Mouse (Mus musculus): ENCODE measurements around the gene Ablim1. TPM values are rescaled to one million over a fixed set of nuclear protein-coding genes. Genes with fewer than 3 reads are reported as not detected.

The Ablim1 gene
- total RNA-seq, 2 experiments from 2014 or later, result 81.9 to 87.6 TPM

DNA sequence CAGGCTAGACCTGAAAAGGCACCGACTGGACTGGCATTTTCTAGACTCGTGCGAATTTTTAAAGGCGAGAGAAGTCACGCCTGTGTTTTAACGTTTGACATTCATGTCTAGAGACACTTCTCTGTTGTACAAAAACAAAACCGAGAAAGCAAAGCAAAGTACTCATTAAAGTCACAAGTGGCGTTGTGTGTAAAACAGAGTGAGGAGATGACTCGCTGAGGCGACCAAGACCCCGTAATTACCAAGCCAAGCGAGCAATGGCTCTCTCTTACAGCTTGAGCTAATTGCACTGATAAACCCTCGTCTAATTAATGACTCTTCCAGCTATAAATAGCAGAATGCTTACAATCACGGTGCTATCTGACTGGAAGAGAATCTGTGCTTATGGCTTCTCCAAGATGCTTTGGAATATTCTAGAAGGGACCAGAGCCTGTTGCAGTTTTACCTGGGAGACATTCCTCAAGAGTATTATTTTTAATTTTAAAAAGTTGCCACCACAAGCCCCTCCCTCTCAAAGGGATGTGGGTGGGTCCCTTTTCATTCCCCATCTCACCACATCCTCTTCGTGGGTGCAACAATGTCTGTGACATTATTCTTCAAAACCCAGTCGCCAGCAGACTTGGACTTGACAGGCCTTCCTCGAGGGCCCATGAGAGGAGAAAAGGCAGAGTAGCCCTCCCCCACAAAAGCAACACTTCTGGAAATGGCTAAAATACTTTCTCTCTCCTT is 232.1 kb downstream of the Ablim1 start:
- no peak for DNase-seq (ENCODE audit: low spot score in 2 of 2)

DNA sequence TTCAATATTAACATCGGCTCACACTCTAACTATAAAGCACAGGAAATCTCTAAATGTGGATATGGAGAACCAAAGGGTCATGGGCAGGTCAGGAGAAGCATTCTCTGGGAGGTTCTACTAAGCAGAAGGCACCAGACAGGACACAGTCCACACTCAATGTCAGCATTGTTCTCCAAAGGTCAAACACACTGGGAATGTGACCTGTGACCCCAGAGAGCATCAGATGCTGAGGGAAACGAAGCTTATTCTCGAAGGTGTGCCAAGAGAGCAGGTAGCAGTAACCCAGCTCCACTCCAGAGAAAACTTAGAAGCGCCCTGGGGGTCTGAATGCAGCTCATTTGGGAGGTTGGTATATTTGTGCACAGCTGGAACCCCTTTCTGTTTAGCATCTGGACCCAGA is 233.2 kb downstream of the Ablim1 start:
- DNase-seq (ENCODE audit: low spot score in 2 of 2), result no peak

GRCm38 (mm10) chr19:57079606-57079981 is 235.1 kb downstream of the Ablim1 start:
- DNase-seq (ENCODE audit: low spot score in 2 of 2), result no peak

DNA sequence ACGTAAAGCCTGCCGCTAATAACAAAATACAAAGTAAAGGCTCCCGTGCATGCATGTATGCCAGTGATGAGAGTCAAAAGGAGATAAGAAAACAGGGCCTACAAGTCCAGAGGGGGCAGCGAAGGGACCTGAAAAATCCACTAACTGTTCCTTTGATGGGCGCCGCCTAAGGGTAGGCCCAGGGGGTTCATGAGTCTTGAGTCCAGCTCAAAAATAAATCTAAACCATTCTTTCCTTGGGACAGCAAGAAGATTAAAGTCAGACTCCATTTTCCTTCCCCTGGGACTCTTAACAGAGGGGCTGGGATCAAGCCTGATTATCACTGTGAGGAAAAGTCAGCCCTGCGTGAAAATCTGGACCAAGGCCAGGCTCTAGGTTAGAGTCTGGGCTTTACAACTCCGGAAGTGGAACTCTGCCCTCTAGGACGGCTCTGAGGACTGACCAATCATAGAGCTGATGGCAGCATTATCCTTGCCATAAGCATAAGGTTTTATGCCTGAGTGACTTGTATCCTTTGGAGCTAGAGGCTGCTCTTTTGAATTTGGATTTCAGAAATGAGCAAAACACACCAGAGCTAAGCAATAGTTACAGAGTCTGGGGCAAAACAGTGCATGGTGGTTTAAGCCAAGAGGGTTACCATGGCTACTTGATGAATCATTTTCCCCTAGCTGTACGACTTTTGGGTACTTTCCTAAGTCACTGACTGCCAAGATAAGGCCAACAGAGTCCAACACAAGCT is 235.7 kb downstream of the Ablim1 start:
- peak in 1 of 2 experiments; percentile 34 for DNase-seq (ENCODE audit: low spot score in 2 of 2)

DNA sequence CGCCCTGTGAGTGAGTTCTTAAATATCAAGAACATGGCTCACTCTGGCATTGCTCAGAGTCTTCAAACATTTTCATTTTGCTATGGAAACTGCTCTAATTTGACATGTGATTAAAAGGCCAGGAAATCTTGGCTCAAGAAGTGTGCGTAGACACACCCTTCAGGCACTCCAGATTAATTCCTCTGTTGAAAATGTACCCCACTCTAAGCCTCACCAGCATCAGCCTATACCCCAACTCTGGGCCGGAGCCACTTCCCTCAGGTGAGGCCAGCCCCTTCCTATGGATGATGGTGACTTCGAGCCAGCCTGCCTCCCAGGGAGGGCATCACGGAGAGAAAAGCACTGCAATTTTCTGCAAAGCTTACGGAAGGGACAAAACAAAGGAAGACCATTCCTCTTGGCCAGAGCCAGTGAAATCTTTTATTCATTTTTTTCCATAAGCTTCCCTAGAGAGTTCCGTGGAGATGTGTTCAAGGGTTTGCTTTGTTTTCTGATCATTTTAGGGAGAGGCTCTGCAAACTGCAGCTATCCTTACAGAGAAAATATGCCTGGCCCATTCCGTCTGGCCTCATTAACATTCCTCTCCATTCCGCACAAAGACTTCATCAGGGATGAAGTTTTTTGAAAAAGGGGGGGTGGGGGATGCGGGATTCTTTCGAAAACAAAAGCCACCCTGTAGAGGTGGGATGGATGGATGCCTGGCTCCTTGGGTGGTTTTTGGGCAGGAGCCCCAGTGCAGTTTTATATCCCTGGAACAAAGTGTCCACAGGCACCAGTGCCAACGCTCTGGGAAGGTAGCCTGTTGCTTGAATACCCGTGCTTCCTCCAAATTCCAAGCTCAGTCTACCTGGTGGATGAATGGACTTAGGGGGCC is 236.7 kb downstream of the Ablim1 start:
- peak in 1 of 2 experiments; percentile 32 for DNase-seq (ENCODE audit: low spot score in 2 of 2)

GRCm38 (mm10) chr19:57073450-57073849 is 241.3 kb downstream of the Ablim1 start:
- no peak for DNase-seq (ENCODE audit: low spot score in 2 of 2)

- DNase-seq (ENCODE audit: low spot score in 2 of 2), result no peak
Measured at GRCm38 (mm10) chr19:57072756-57073155, 242.0 kb downstream of the Ablim1 start.

DNA sequence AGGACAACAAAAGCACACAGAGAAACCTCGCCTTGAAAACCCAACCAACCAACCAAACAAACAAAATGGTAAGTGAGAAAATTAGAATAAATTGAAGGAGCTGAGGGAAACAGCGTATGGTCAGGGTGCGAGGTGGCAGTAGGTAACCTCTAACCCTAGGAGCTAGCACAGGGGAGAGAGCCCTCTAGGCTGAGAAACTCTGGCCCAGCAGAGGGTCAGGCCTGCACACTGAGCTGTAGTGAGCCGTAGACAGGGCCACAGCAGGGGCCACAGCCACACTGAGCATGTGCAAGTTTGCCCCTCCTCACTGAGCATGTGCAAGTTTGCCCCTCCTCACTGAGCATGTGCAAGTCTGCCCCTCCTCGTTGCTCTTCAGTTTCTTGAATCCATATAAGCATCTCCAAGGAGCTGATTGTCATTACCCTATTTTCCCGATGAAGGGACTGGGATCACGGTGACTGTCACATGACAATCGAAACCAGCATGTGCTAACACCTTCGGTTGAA is 247.6 kb downstream of the Ablim1 start:
- DNase-seq (ENCODE audit: low spot score in 2 of 2), result no peak

GRCm38 (mm10) chr19:57066313-57066712 is 248.4 kb downstream of the Ablim1 start:
- peak; percentile 76 to 81 for DNase-seq (ENCODE audit: low spot score in 2 of 2)

- DNase-seq (ENCODE audit: low spot score in 2 of 2), result no peak
Measured at GRCm38 (mm10) chr19:57062746-57063145, 252.0 kb downstream of the Ablim1 start.

DNA sequence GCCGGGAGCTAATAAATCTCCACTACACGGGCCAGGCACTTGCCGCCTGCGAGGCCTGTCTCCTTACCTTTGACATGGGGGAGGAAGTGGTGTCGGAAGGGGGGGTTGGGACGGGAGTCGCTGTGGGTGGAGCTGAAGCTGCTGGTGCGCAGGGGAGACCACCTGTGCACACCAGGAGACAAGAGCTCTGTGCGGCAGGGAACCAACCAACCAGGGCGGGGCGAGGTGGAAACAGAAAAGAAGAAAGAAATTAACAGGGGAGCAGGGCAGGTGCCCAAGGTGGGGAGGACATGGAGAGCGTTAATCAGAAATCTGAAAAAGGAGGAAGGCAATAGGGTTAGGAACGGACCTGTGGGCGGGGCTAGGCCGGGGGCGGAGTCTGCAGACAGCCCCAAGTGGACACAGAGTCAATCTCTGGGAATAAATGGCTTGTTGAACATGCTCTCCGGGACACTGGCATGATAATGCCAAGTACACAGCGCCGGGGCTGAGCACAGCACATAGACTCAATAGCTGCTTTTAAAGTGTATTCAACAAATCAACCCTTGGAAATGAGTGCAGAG is 255.6 kb downstream of the Ablim1 start:
- DNase-seq (ENCODE audit: low spot score in 2 of 2), result no peak

DNA sequence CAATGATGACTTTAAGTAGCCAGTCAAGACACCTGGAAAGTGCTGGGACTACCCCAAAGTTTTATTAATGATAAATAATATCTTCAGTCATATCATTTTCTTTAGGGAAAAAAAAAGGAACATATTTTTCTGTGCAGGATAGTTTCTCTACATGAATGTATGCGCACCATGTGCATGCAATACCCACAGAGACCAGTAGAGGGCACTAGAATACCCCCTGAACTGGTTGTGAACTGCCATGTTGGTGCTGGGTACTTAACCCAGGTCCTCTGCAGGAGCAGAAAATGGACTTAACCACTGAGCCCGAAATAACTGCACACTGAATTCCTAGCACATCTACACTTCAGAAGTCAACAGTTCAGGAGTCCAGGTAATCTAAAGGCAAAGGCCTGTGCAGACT is 257.2 kb downstream of the Ablim1 start:
- DNase-seq (ENCODE audit: low spot score in 2 of 2), result no peak

DNA sequence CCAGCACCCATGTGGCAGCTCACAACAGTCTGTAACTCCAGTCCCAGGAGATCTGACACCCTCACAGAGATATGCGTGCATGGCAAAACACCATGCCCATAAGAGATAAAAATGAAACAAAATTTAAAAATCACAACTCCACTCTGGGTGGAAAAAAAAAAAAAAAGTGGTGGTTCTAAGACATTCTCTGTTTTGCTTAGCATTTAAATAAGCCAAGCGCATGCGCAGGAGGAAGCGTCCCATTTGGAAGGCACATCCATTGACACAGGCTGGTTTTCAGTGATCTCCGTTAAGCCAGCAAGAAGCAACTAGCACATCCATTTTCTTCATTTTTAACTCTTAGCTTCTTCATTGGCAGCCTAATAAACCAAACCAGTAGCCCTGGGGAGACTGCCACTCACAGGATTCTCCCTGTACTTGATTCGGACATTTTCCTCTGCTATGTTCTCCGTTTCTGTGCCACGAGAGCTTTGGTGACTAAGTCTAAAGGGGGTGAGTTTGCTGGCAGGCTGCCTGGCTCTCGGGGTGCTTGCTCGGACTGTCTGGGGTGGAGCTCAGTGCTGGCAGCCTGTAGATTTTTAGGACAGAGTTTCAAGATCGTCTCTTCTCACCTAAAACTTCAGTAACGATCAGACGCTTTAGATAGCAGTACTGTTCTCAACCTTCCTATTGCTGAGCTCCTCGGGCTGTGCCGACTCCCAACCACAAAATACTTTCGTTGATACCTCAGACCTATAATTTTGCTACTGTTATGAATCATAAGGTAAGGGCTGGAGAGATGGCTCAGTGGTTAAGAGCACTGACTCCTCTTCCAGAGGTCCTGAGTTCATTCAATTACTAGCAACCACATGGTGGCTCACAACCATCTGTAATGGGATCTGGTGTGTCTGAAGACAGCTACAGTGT is 259.3 kb downstream of the Ablim1 start:
- DNase-seq (ENCODE audit: low spot score in 2 of 2), result no peak

- DNase-seq (ENCODE audit: low spot score in 2 of 2), result no peak
Measured at GRCm38 (mm10) chr19:57052959-57053358, 261.8 kb downstream of the Ablim1 start.

- DNase-seq (ENCODE audit: low spot score in 2 of 2), result no peak
Measured at GRCm38 (mm10) chr19:57052016-57052415, 262.7 kb downstream of the Ablim1 start.

DNA sequence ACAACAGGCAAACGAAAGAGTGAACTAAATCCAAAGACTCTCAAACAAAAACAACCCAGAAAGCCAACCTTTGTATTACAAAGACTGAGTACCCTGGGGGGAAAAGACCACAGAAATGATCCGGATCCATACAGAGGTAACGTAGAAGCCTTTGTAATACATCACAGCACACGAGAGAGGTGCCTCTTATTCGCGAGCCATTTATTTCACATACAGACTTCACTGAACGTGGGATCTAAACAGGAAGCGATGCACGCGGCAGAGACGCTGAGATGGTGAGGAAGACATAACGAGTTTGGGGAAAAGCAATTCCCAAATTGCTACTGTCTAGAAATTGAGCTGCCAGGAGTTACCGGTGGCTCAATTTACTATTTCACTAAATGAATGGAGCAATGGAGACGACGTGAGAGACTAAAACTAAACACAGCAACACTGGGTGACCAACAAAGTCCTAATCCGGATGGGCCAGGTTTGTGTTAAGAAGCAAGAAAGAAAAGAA is 265.1 kb downstream of the Ablim1 start:
- DNase-seq (ENCODE audit: low spot score in 2 of 2), result no peak

- DNase-seq (ENCODE audit: low spot score in 2 of 2), result no peak
Measured at GRCm38 (mm10) chr19:57047671-57048320, 266.9 kb downstream of the Ablim1 start.

GRCm38 (mm10) chr19:57039258-57039657 is 275.5 kb downstream of the Ablim1 start:
- DNase-seq (ENCODE audit: low spot score in 2 of 2), result peak in 1 of 2 experiments; percentile 56

GRCm38 (mm10) chr19:57036860-57037259 is 277.9 kb downstream of the Ablim1 start:
- DNase-seq (ENCODE audit: low spot score in 2 of 2), result no peak

All from layer of hippocampus, postnatal 10 days (tissue).